Mouse (Mus musculus) retina, postnatal 7 days (tissue): ENCODE measurements around the gene Myadml2.

Source experiments
- DNase-seq: peaks from one replicate; pipeline ENCODE4 v3.0.0-alpha.2; 2012; ENCODE audit warnings: low read depth, low spot score

Myadml2 gene

GRCm38 (mm10) chr11:120630401-120630871 lies 17.5 kb downstream of the Myadml2 start:
- no peak for DNase-seq

- DNase-seq: no peak
Observed at GRCm38 (mm10) chr11:120629911-120630310, 18.0 kb downstream of the Myadml2 start.

- no peak for DNase-seq
Observed at GRCm38 (mm10) chr11:120629341-120629730, 18.6 kb downstream of the Myadml2 start.

- no peak for DNase-seq
Observed at GRCm38 (mm10) chr11:120628601-120629340, 19.2 kb downstream of the Myadml2 start.

- DNase-seq: no peak
Observed at GRCm38 (mm10) chr11:120627468-120628300, 20.3 kb downstream of the Myadml2 start.

GRCm38 (mm10) chr11:120626785-120627467 lies 21.0 kb downstream of the Myadml2 start:
- no peak for DNase-seq

- no peak for DNase-seq
Observed at GRCm38 (mm10) chr11:120625152-120625775, 22.7 kb downstream of the Myadml2 start, which contains the start of gene Sirt7. Sirt7 (minus strand) TSS chr11:120625240.

- peak; percentile 79 for DNase-seq
Observed at GRCm38 (mm10) chr11:120624680-120625111, 23.3 kb downstream of the Myadml2 start.

- DNase-seq: no peak
Observed at GRCm38 (mm10) chr11:120623961-120624679, 23.8 kb downstream of the Myadml2 start.

GRCm38 (mm10) chr11:120622805-120623204 lies 25.2 kb downstream of the Myadml2 start:
- DNase-seq: no peak

GRCm38 (mm10) chr11:120620195-120620594 lies 27.8 kb downstream of the Myadml2 start:
- no peak for DNase-seq

- no peak for DNase-seq
Observed at GRCm38 (mm10) chr11:120618619-120619535, 29.1 kb downstream of the Myadml2 start.

- peak; percentile 85 for DNase-seq
Observed at GRCm38 (mm10) chr11:120617519-120618112, 30.3 kb downstream of the Myadml2 start, which contains the start of gene Pcyt2. Pcyt2 (minus strand) TSS chr11:120617936.

GRCm38 (mm10) chr11:120616617-120617294 lies 31.2 kb downstream of the Myadml2 start:
- DNase-seq: no peak

GRCm38 (mm10) chr11:120615606-120616203 lies 32.3 kb downstream of the Myadml2 start:
- no peak for DNase-seq

- no peak for DNase-seq
Observed at GRCm38 (mm10) chr11:120615167-120615566, 32.8 kb downstream of the Myadml2 start.

- DNase-seq: no peak
Observed at GRCm38 (mm10) chr11:120613976-120614375, 34.0 kb downstream of the Myadml2 start.

GRCm38 (mm10) chr11:120613481-120613972 lies 34.4 kb downstream of the Myadml2 start:
- DNase-seq: no peak
